Mouse (Mus musculus) lung, postnatal 4 days (tissue): ENCODE measurements at regions not wholly inside any gene's neighbourhood (a gene's known extent, or its start where the extent isn't known, plus 50 kb on each side); places are given as distances from the start of the nearest gene placed in this dataset.

Experiments
- DNase-seq, 2 experiments: peaks; one replicate each; pipeline ENCODE4 v3.0.0; 2021

DNA sequence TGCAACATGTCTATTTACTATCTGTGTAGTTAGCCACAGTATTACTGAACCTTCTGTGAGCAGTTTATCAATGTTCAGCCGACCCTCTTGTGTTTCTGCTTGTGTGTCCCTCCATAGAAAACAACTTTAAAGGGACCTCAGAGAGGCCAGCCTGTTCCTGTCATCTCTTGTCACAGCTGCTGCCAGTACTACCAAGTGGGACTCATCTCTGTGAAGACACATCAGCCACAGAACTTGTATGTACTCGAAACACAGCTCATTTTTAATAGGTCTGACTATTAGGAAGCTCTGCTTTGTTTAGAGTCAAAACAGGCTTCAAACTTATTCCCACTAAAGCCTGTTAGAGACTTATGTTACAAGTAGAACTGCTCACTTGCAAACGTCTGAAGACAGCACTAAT lies 549.1 kb upstream of the Camk1g start:
- DNase-seq, result no peak

DNA sequence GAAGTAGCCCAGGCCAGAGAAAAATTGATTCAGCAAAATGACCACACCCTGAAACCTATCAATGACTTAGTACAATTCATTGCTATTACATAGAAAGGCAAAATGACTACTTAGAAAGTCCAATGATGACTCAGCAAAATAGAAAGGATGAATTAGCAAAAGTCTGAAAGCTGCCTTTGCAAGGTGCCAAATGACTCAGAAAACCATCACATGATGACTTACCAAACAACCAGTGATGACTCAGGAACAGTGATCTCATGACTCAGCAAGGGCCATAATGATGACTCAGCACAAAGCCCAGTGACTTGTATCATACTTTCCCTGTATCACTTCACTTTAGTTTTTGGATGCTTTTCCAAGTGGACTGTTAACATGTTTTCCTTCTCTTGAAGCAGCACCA lies 535.6 kb upstream of the Camk1g start:
- DNase-seq, result no peak

GRCm38 (mm10) chr1:193894072-193894471 lies 524.0 kb upstream of the Camk1g start:
- DNase-seq, result no peak

DNA sequence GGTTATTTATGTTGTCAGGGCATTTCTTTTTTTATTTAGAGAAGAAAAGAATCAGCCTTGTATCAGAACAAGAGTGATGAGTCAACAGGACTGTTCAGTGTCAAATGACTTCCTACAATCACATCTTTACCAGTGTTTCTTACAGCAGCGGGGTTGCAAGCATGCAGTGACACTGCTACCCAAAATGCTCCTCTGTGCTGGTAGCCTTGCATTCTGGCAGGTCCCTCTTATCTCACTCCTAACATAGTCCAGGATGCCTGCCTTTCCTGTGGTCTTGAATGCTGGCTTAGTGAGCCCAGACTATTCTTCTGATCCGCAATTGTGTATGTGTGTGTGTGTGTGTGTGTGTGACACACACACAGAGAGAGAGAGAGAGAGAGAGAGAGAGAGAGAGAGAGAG lies 506.4 kb upstream of the Camk1g start:
- no peak for DNase-seq

GRCm38 (mm10) chr1:193876121-193876520 lies 506.0 kb upstream of the Camk1g start:
- peak in 1 of 2 experiments; percentile 32 for DNase-seq

- no peak for DNase-seq
Measured at GRCm38 (mm10) chr1:193875287-193875686, 505.2 kb upstream of the Camk1g start.

- DNase-seq, result no peak
Measured at GRCm38 (mm10) chr1:193870731-193871130, 500.6 kb upstream of the Camk1g start.

GRCm38 (mm10) chr1:193868639-193869320 lies 498.7 kb upstream of the Camk1g start:
- DNase-seq, result no peak

GRCm38 (mm10) chr1:193860767-193861299 lies 490.7 kb upstream of the Camk1g start:
- DNase-seq, result no peak

DNA sequence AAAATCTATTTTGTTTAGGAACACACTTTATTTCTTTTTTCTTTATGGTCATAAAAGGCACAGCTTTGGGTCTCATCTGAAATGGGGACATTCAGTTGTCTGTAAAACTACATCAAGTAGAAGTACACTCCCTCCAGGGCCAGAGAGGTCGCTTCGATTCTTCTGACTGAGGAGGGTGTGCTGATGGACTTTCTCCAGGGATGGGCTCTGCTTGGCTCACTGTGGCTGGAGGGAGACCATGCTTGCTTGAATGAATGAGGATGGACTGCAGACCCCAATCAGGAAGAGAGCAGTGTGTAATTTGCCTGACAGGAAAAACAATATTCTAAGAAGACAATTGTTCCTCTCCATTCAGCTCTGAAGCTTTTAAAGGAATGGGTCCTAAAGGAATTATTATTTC lies 490.3 kb upstream of the Camk1g start:
- no peak for DNase-seq

DNA sequence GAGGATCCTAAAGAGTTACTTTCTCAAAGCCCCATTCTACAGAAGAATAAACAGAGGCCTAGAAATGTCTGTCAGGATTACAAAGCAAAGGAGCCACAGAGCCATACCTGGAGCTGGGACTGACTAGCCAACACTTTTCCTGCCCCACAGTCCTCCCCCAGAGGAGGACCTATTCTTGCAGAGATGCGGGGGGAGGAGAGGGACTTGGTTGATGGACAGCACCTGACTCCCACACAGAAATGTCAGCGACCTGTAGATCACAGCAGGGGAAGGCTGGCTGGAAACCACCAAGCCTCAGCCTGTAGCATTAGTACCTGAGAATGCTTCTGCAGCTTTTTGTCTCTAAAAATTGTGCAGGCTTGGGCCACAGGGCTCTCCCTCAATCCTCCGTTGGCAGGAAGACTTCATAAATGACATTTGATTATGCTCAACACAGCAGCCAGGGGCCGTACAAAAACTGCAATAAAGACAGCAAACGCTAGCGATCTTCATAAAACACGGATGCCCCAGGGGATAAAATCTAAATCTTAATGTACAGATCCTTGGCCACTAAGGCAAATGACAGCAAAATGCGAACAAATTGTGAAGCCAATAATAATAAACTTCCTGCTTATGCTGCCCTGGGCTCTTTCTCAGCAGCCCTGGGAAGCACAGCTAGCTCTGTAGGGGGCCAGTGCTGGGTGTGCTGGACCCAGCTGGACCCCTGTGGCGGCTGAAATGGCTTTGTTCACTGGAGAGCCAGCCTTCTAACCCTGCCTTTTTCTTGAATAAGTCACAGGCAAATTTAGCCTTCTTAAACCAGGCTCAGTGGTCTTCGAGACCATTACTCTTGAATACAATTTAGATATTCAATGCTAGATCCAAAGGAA lies 489.4 kb upstream of the Camk1g start:
- DNase-seq, result no peak

DNA sequence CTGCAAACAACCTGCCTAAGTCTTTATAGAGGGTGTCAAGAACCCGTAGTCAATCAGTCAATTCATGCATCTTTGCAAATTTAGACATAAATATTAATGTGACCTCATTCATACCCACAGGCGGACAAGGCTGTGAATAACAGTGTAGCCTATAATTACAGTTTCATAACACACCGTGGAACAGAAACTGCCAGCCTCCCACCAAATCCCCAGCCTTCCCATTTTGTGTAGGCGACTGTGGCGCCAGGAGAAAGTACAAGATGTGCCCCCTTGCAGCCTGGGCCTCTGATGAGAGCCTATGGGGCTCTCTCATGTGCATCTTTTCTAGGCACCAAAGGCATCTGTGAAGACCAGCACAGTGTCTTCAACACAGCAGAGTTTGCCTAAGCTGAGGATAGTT lies 477.8 kb upstream of the Camk1g start:
- no peak for DNase-seq

DNA sequence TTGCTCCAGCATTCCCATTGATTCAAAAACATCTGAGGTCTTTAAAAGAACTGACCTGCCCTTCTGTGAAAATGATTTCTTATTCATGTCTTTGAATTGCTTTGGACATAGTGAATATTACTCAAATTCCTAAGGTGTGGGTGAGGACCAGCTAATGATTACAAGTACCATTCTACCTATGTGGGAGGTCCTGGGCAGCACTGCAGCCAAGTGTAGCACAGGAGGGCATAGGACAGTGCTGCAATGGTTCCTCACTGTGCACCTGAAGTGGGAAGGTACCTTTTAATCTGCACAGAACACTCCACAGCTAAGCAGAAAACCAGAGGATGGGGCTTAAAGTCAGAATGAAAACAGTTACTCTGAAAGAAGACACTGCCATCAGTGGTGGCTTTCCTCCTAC lies 474.8 kb upstream of the Camk1g start:
- DNase-seq, result no peak

DNA sequence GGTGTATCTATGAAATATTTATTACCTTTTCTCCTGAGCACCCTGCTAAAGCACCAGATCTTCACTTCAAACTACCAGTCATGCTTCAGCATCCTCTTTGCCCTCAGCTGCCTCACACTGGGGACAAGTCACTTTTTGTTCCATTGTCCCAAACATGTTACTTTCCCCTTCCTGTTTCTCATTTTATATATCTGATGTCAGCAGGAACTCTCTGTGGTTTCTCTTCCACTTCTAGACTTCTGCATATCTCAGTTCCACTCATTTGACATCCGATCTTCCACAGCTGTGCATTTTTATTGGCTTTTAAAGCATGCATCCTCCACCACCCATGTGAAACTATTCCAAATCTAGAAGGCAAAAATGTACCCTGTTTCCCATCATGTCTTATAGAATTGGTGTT lies 474.4 kb upstream of the Camk1g start:
- no peak for DNase-seq

- DNase-seq, result no peak
Measured at GRCm38 (mm10) chr1:193800998-193801397, 430.9 kb upstream of the Camk1g start.

DNA sequence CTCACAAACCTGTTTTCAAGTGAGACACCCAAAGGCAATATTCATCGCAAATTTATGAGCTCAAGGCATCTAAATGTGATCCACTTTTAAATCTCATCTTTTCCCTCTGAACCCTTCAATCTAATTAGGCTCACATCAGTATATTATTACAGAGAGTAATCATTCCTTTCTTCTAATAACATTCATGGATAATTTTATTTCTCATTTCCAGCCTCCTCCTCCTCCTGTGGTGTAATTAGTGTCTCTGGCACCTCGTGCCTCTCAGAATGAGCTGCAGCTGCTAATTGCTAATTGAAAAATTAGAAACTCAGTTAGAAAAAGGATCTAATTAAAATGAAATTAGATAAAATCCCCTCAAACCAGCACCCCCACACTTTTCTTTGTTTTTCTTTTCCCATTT lies 420.5 kb upstream of the Camk1g start:
- DNase-seq, result no peak

DNA sequence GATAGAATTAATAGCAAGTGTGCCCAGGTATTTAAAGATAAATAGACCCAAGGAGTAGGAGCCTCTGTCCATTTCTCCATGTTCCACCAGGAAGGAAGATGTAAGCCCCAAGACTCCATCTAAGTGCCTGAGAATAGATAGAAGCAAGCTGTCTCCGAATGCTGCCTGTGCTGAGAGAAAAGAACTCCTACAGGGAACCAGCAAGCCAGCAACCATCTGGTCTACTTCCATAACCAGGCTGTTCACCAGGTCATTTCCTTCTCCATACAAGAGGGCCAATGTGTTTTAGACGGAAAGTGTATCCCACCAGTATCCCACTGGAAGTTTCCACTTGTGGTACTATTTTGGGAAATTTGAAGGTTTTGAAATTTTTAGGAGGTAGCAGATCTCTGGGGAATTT lies 418.4 kb upstream of the Camk1g start:
- no peak for DNase-seq

DNA sequence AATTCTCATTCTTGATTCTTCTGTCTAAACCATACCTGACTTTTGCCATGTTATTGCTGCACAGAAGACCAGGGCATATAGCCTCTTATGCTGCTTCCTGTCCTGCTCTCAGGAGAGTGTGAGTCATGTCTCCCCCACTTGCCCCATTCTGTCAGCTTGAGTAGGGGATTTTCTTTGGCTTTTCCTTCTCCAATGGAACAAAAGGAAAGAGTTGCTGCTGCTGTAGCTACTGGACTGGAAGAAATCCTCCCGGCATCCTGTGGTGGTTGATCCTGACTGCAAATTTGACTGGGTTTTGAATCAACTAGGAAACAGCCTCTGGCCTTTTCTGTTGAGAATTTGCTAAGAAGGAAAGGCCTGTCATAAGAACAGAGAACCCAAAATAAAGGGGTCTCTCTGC lies 417.3 kb upstream of the Camk1g start:
- DNase-seq, result no peak

- no peak for DNase-seq
Measured at GRCm38 (mm10) chr1:193784966-193785365, 414.9 kb upstream of the Camk1g start.

- no peak for DNase-seq
Measured at GRCm38 (mm10) chr1:193784526-193784925, 414.4 kb upstream of the Camk1g start.

DNA sequence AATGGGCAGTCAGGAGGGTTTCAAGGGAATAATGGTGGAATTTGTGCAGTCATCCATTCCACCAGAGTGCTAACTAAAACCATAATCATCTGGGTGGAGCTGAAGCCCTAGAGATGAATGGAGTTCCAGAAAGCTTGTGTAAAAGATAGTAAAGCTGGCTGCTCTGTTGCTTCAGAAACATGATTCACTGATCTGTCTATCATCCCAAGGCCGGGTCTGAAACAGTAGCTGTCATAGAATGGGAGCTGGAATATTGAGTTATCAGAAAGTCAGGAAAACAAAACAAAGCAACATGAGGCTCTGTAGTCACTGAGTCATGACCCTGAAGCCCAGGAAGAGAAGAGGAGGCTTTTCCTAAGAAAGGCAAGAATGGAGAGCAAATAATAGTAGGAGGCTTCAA lies 408.1 kb upstream of the Camk1g start:
- DNase-seq, result no peak

GRCm38 (mm10) chr1:193769546-193769945 lies 399.4 kb upstream of the Camk1g start:
- no peak for DNase-seq

GRCm38 (mm10) chr1:193764103-193764502 lies 394.0 kb upstream of the Camk1g start:
- DNase-seq, result no peak

DNA sequence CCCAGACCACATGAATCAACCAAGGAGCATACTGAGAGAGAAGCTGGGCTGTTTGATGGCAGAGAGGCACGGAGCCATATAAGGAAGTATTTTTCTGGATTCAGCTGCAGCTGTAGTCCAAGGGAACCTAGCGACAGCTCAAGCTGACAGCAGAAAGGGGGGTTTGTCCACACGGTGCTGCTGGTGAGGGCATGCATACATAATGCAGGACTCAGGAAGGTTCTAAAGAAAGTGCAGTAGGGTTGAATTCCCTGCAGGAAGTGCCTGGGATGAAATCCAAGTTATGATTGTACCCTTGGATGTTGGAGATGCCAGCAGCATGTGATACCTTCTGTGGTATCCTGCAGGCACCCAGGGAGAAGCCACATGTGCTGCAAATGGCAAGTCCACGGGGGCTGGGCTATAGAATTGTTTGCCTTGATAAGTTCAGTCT lies 381.7 kb upstream of the Camk1g start:
- DNase-seq, result no peak
